23 mouse cellular contexts compared by ENCODE assay signal in genomic region chr6:93165942-93166341, GRCm38 (mm10).
DNase-seq lines count a peak whose midpoint lies in the region; ATAC-seq and TF ChIP-seq lines count a peak whose summit lies in the region.
"Had no signal": no experiment of that assay in that cellular context is flagged by ENCODE, and none has a peak within 500 bp of the region (broad histone marks: within the 10 kb centered on the region; RNA-seq: fewer than 3 reads in every experiment).

No protein-coding gene starts in this region.

- H3K79me2 ChIP-seq in heart, adult 2 months (replicated peaks; ENCODE audit: control insufficient read depth, insufficient read depth, low read length), result no peaks in the 10 kb centered on the region

- no peak overlapping the region for H3K9ac ChIP-seq in heart, adult 2 months (ENCODE audit: low read depth, low read length)
- no peak overlapping the region for H3K9ac ChIP-seq in lung, embryonic 14.5 days
- no peak overlapping the region for H3K9ac ChIP-seq in heart, embryonic 15.5 days
- H3K9ac ChIP-seq in hindbrain, embryonic 13.5 days, result no peak overlapping the region
- H3K9ac ChIP-seq: forebrain, embryonic 13.5 days; forebrain, postnatal 0 days had no signal

- H3K4me1 ChIP-seq in heart, adult 2 months (ENCODE audit: control insufficient read depth, insufficient read depth, low read length), result peaks cover 9% of the 10 kb centered on the region
- peaks cover 14% of the 10 kb centered on the region for H3K4me1 ChIP-seq in lung, embryonic 14.5 days (ENCODE audit: insufficient read depth)
- peaks cover 24% of the 10 kb centered on the region for H3K4me1 ChIP-seq in heart, embryonic 15.5 days (replicated peaks)
- H3K4me1 ChIP-seq in hindbrain, embryonic 13.5 days (replicated peaks), result no peaks in the 10 kb centered on the region

- H3K27me3 ChIP-seq in heart, adult 2 months (ENCODE audit: control insufficient read depth, insufficient read depth, low read length), result no peaks in the 10 kb centered on the region
- no peaks in the 10 kb centered on the region for H3K27me3 ChIP-seq in lung, embryonic 14.5 days (ENCODE audit: insufficient read depth, low read length)
- H3K27me3 ChIP-seq in heart, embryonic 15.5 days, result no peaks in the 10 kb centered on the region
- H3K27me3 ChIP-seq in hindbrain, embryonic 13.5 days, result no peaks in the 10 kb centered on the region
- H3K27me3 ChIP-seq: CH12.LX; forebrain, embryonic 13.5 days; Patski had no signal

- H3K36me3 ChIP-seq in heart, adult 2 months (ENCODE audit: control insufficient read depth, insufficient read depth, low read length), result peaks cover 9% of the 10 kb centered on the region
- no peaks in the 10 kb centered on the region for H3K36me3 ChIP-seq in lung, embryonic 14.5 days (ENCODE audit: insufficient read depth)
- H3K36me3 ChIP-seq in heart, embryonic 15.5 days, result no peaks in the 10 kb centered on the region
- no peaks in the 10 kb centered on the region for H3K36me3 ChIP-seq in hindbrain, embryonic 13.5 days
- H3K36me3 ChIP-seq: embryonic facial prominence, embryonic 10.5 days had no signal

- no peak for TF ChIP-seq EP300 in heart, adult 2 months (IDR thresholded peaks at IDR 0.05; ENCODE audit: insufficient read depth, low read depth, low read length)

- no peak overlapping the region for H3K4me3 ChIP-seq in heart, adult 2 months
- no peak overlapping the region for H3K4me3 ChIP-seq in lung, embryonic 14.5 days (ENCODE audit: low read depth, low read length)
- no peak overlapping the region for H3K4me3 ChIP-seq in heart, embryonic 15.5 days
- H3K4me3 ChIP-seq in hindbrain, embryonic 13.5 days, result no peak overlapping the region
- H3K4me3 ChIP-seq: embryonic facial prominence, embryonic 10.5 days; forebrain, embryonic 13.5 days had no signal

- TF ChIP-seq POLR2A in heart, adult 2 months (IDR thresholded peaks at IDR 0.05; ENCODE audit: insufficient read depth, low read depth, low read length), result no peak

- no peak for ATAC-seq in lung, embryonic 14.5 days (ENCODE audit: insufficient read depth)
- ATAC-seq in heart, embryonic 15.5 days (replicated peaks; ENCODE audit: insufficient number of reproducible peaks, insufficient read depth, low FRiP score, low read depth), result 0 out of 2 replicates have a peak, but pooled peaks have one; percentile 14
- no peak for ATAC-seq in hindbrain, embryonic 13.5 days (ENCODE audit: low FRiP score)
- ATAC-seq: activated CD4-positive, CD25-positive, alpha-beta regulatory T cell, adult 4 months; forebrain, embryonic 13.5 days; forebrain, postnatal 0 days; hindbrain, embryonic 16.5 days; inflammation-experienced regulatory T-cells, adult 6 months; intestine, postnatal 0 days; Patski had no signal

- H3K27ac ChIP-seq in heart, adult 2 months, result peak overlapping the region; percentile 0; the same call in 1 of the 2 replicates
- no peak overlapping the region for H3K27ac ChIP-seq in lung, embryonic 14.5 days (ENCODE audit: low read depth)
- H3K27ac ChIP-seq in heart, embryonic 15.5 days, result peak overlapping the region; percentile 53
- H3K27ac ChIP-seq in hindbrain, embryonic 13.5 days, result no peak overlapping the region
- H3K27ac ChIP-seq: embryonic facial prominence, embryonic 10.5 days; forebrain, embryonic 13.5 days had no signal

- H3K4me2 ChIP-seq in lung, embryonic 14.5 days, result no peak overlapping the region
- peak overlapping the region; percentile 16; the same call in 1 of the 2 replicates for H3K4me2 ChIP-seq in heart, embryonic 15.5 days
- H3K4me2 ChIP-seq in hindbrain, embryonic 13.5 days, result no peak overlapping the region
- H3K4me2 ChIP-seq: forebrain, embryonic 13.5 days had no signal

- no peaks in the 10 kb centered on the region for H3K9me3 ChIP-seq in lung, embryonic 14.5 days (ENCODE audit: low read depth, low read length)
- no peaks in the 10 kb centered on the region for H3K9me3 ChIP-seq in heart, embryonic 15.5 days (replicated peaks)
- H3K9me3 ChIP-seq in hindbrain, embryonic 13.5 days, result no peaks in the 10 kb centered on the region
- H3K9me3 ChIP-seq: embryonic facial prominence, embryonic 10.5 days; forebrain, embryonic 13.5 days had no signal

- no peak for DNase-seq in heart, adult 2 months
- DNase-seq in heart, postnatal 14 days, result no peak
- DNase-seq in lung, embryonic 14.5 days, result peak; percentile 28
- DNase-seq in lung, postnatal 10 days, result no peak
- DNase-seq in heart, postnatal 4 days, result peak; percentile 19
- no peak for DNase-seq in urinary bladder, adult 2 months (ENCODE audit: low spot score)
- DNase-seq: adrenal gland, postnatal 14 days; cerebellum, adult 18-20 months; cerebellum, adult 9-11 months; cerebellum, postnatal 36 days; forebrain, postnatal 0 days; gastrocnemius, postnatal 14 days; kidney, adult 8-10 months had no signal

- intact Hi-C loops in heart, adult 2 months (cut with DNase I), result loop anchor here (5.0 kb wide), 1 partner anchor 224 kb away; the partner anchor contains the start of gene Adamts9
- intact Hi-C loops in heart, postnatal 14 days (cut with DNase I), result loop anchor here (2.0 kb wide), 1 partner anchor 67 kb away; no protein-coding TSS in a partner anchor

- no peak for TF ChIP-seq CTCF in heart, adult 2 months (IDR thresholded peaks at IDR 0.05)
- no peak for TF ChIP-seq CTCF in lung, embryonic 14.5 days (IDR thresholded peaks at IDR 0.05; ENCODE audit: low read depth)

- 28% methylated on average over 4 of the region's 4 CpGs for WGBS in heart, adult 2 months
- 43% methylated on average over 4 of the region's 4 CpGs for WGBS in lung, embryonic 14.5 days
- WGBS in heart, embryonic 15.5 days, result 24% methylated on average over 4 of the region's 4 CpGs
- WGBS in hindbrain, embryonic 13.5 days, result 79% methylated on average over 4 of the region's 4 CpGs

Comparison
In these comparisons a context has a peak if more than half of its experiments do, and no peak if none do; other contexts are left out.
1. DNase-seq: peak in lung, embryonic 14.5 days (single experiment) and heart, postnatal 4 days (single experiment); none in heart, adult 2 months (0 of 2), heart, postnatal 14 days (0 of 2), lung, postnatal 10 days (single experiment) and urinary bladder, adult 2 months (single experiment).
2. H3K27ac ChIP-seq: peak in heart, adult 2 months (single experiment) and heart, embryonic 15.5 days (single experiment); none in lung, embryonic 14.5 days (single experiment) and hindbrain, embryonic 13.5 days (single experiment).